Mouse (Mus musculus) cerebellum, postnatal 14 days (tissue): ENCODE measurements around the gene Sh3d21.

Experiments
- DNase-seq, 2 experiments: peaks; one replicate each; pipeline ENCODE4 v3.0.0; 2021; ENCODE audit warnings: mixed read lengths in 2 of 2

Gene Sh3d21

DNA sequence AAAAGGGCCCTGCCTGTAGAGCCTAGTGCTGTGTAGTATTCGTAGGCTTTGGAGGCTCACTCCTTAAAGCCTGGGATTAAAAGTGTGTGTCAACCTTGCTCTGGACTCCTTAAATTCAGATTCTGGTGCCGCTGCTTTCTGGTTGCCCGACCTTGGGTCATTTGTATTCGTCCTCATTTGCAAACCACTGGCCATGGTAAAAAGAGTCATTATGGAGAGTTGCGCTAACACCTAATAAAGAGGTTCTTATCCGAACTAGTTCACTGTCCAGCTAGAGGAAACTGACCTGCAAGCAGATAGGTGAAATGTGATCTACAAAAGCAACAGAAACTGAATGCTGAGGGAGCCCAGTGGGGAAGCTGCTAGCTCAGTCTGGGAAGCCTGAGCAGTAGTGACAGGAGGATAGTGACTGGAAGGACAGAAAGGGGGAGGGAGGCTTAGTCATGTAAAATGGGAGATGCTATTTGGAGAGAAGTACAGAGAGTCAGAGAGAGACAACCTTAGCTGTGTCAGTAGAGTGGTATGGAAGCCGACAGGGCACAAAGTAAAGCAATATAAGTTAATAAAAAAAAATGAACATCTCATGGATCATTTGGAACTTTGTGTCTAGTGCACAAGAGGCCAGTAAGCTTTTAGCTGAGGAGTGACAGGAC, 58.0 kb downstream of the Sh3d21 start:
- no peak for DNase-seq

DNA sequence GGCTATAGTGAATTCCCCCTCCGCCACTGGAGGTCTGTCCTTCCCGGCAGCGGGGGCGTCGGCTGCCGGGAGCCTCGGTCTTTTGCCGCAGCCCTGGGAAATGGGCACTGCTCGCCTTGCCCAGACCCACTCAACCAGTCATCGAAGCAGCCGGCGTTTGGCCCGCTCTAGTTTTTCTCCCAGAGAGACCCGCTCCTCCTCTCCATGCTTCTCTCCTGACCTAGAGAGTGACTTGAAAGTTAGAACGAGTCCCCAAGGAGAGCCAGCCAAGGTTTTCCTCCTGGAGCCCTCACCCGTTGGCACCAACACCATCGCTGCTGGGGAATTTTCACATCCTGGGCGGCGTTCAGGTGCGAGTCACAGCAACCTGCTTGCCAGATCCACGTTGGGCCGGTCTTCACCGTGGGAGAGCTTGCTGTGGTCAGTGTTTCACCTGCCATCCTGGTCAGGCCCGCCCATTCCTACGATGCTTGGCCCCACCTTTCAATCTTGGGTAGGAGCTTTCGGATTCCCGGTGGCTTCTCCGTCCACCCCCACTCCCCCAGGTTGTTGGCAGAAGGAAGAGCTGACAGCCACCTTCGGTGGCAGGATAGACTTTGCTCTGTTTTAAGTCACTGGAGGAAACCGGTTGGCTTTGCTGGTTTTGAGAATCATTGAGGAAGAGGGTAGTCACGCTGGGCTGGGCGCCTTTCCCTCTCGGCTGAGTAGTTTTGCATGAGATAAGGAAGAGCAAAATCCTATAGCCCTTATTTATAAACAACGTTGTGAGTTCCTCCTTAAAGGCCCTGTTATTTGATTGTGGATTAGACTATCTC, 58.8 kb downstream of the Sh3d21 start:
- DNase-seq = peak; percentile 66 to 68

DNA sequence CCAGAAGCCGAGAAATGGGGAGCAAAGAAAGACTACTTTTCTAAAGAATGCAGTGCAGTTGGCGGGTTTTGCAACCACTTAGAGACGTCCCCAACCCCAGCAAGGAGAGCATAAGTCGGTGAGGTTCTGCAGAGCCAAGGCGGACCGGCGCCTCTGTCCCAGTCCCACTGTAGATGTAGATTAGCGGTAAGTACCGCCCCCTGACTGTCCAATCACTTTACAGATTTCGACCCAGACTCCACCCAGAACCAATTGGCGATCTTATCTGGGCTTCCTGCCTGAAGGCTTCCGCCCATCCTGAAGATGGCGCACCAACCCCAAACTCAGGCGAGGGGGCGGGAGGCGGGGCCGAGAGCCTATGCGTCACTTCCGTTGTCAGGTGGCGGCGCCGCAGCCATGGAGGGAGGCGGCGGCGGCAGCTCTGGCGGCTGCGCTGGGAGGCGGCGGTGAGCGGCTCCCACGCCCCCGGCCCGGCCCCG, 59.7 kb downstream of the Sh3d21 start, which contains the start of gene Stk40:
TSS of gene Stk40 (plus strand) at position 368 of the 479 bp plus-strand sequence.
- peak; percentile 97 to 98 for DNase-seq

DNA sequence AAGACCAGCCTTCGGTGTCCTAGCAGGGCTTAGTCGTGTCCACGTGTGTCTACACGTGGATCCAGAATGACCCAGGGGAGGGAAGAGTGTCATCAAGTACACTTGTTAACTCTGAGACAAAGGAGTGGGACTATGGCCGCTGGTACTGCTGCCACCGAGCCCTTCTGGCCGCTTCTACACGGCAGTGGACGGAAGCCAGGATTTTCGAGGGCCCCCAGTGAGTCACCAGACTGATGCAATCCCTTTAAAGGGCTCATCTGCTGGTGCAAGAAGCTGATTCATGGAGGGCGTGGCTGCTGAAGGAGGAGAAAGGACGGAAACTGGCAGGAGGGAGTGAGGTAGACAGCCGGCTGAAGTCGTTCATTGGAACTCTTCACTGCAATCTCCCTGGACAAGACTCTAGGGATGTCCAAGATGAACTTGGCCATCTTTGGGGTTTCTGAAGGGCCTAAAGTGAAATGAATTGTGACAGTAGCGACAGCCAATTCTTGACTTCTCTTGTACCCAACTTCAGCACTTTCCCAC, 60.2 kb downstream of the Sh3d21 start:
- DNase-seq = peak; percentile 80 to 88

DNA sequence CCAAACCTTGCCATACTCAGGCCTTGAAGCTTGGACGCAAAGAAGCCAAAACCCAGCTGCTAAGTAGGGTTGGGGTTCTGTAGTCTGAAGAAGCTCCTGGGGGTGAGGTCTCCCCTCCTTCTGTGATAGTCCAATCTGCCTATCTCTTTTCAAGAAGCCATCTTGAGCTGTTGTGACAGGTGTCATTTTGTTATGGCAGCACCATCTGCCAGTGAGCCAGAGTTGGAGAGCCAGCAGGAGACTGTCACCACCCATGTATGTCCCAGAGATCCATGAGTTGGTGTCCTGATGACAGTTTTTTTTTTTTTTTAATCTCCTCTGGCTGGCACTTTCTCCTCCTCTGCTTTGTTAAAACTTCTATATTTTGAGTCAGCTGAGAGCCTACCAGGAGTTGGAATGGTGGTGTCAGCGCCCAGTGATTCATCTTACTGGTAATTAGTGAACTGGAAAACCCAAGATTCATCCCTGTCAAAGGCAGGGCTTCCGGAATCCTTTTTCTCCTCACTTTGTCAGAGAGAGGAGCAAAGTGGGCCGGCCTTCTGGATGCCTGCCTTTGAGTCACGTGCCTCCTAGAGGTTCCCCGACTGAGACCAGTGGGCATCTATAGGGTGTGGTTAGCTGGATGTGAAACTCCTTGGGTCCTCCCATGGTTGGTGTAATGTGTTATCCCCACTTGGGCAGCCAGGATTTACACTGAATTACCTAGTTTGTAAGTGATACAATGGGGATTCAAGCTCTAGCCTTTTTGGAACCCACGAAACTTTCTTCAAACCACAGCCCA, 61.0 kb downstream of the Sh3d21 start:
- DNase-seq = no peak

DNA sequence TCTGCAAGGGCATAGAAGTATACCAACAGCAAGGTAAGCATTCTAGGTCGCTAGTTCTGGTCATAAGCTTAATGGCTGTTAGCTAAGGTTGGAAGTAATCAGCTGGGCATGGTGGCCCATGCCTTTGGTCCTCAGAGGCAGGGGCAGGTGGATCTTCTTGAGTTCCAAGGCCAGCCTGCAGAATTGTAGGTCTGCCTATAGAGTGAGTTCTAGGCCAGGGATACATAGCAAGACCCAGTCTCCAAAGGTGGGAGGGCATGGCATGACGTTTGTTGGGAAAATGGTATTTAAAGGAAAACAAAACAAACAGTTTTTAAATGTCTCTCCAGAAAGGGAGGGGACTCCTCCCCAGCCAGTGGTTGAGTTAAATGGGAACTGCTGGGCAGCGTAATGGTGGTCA, 62.5 kb downstream of the Sh3d21 start:
- no peak for DNase-seq
